Mouse (Mus musculus) splenic B cell, adult 2 months (primary cell): ENCODE data around the gene 4930415L06Rik.

Source experiments
- DNase-seq: peaks from one replicate; pipeline ENCODE4 v3.0.0-alpha.2; 2011; ENCODE audit warnings: low read depth, low spot score
- H3K27me3 ChIP-seq: 2 replicates; pipeline ENCODE4 v1.6.1; 2012; ENCODE audit warnings: mild to moderate bottlenecking, low read length, moderate library complexity, mixed read lengths; ENCODE audit not compliant: control insufficient read depth, poor library complexity, insufficient read depth, severe bottlenecking
- H3K36me3 ChIP-seq: 2 replicates; pipeline ENCODE4 v1.6.1; 2012; ENCODE audit warnings: mild to moderate bottlenecking, low read length, moderate library complexity, mixed read lengths; ENCODE audit not compliant: control insufficient read depth, poor library complexity, insufficient read depth, severe bottlenecking

Gene 4930415L06Rik

GRCm38 (mm10) chrX:89932752-89933151 lies at the start of gene 4930415L06Rik:
Gene 4930415L06Rik (minus strand): TSS chrX:89932852.
- H3K27me3 ChIP-seq: no peaks in the 10 kb centered on the region
- no peak for DNase-seq
- H3K36me3 ChIP-seq: no peaks in the 10 kb centered on the region

GRCm38 (mm10) chrX:89978621-89979020 lies 46.0 kb upstream of the 4930415L06Rik start:
- no peak for DNase-seq
- H3K36me3 ChIP-seq: no peaks in the 10 kb centered on the region
- no peaks in the 10 kb centered on the region for H3K27me3 ChIP-seq

- no peaks in the 10 kb centered on the region for H3K36me3 ChIP-seq
- H3K27me3 ChIP-seq: no peaks in the 10 kb centered on the region
- no peak for DNase-seq
Observed at GRCm38 (mm10) chrX:89904871-89905270, 27.8 kb downstream of the 4930415L06Rik start.
